Mouse (Mus musculus) forebrain, embryonic 15.5 days (tissue): Measurements from ENCODE around the gene Gm9945. TPM values are rescaled to one million over a fixed set of nuclear protein-coding genes. Genes with fewer than 3 reads are reported as not detected.

ENCODE experiments used
- ATAC-seq: fragments of 200-750 bp; cut with Nextera tagmentation; replicated peaks from 2 replicates; pipeline ENCODE4 v1.8.0; 2017; ENCODE audit warnings: mild to moderate bottlenecking, moderate TSS enrichment, moderate library complexity
- H3K27ac ChIP-seq: fragments of 300-500 bp; sonication (generic); replicated peaks from 2 replicates; pipeline ENCODE4 v1.5.1; 2015; ENCODE audit warnings: mild to moderate bottlenecking, inconsistent platforms
- H3K27me3 ChIP-seq: fragments of 300-500 bp; sonication (generic); 2 replicates; pipeline ENCODE4 v1.6.1; 2015; ENCODE audit warnings: inconsistent platforms
- H3K36me3 ChIP-seq: fragments of 300-500 bp; sonication (generic); 2 replicates; pipeline ENCODE4 v1.6.1; 2015; ENCODE audit warnings: mild to moderate bottlenecking, inconsistent platforms
- H3K4me1 ChIP-seq: fragments of 300-500 bp; sonication (generic); 2 replicates; pipeline ENCODE4 v1.6.1; 2015; ENCODE audit warnings: inconsistent platforms
- H3K4me2 ChIP-seq: fragments of 300-500 bp; sonication (generic); replicated peaks from 2 replicates; pipeline ENCODE4 v1.6.1; 2015; ENCODE audit warnings: mild to moderate bottlenecking, inconsistent platforms
- H3K4me3 ChIP-seq: fragments of 300-500 bp; sonication (generic); 2 replicates; pipeline ENCODE4 v1.5.1; 2015; ENCODE audit warnings: mild to moderate bottlenecking, inconsistent platforms
- H3K9ac ChIP-seq: fragments of 300-500 bp; sonication (generic); replicated peaks from 2 replicates; pipeline ENCODE4 v1.6.1; 2015; ENCODE audit warnings: mild to moderate bottlenecking, inconsistent platforms
- H3K9me3 ChIP-seq: fragments of 300-500 bp; sonication (generic); 2 replicates; pipeline ENCODE4 v1.6.1; 2016; ENCODE audit warnings: inconsistent platforms
- WGBS: fragments of 180-500 bp; shearing (Covaris S2); methylation state at CpG from one replicate; pipeline ENCODE4 v1.1.7; 2015; ENCODE audit warnings: mixed read lengths; 5-methylcytosine and 5-hydroxymethylcytosine counted together
- polyA plus RNA-seq: library from polyadenylated mRNA; unstranded; fragments of >200 nt; fragmentation: Nextera tagmentation; extraction: Ambion mirVana; gene quantifications from 2 replicates; pipeline ENCODE4 v1.2.1, GENCODE M21; 2015

Gm9945 gene
- polyA plus RNA-seq, 1 experiment from 2014 or later = 0.50 TPM

GRCm38 (mm10) chr11:53466231-53466971 is 13.6 kb upstream of the Gm9945 start:
- Histone ChIP-seq H3K27me3 (peaks cover 49% of the 10 kb centered on the region), H3K4me3 (peak overlapping the region; percentile 37), H3K9ac (peak overlapping the region; percentile 35), H3K9me3 (no peaks in the 10 kb centered on the region), H3K27ac (no peak overlapping the region), H3K4me1 (peaks cover 32% of the 10 kb centered on the region), H3K4me2 (peak overlapping the region; percentile 47), H3K36me3 (no peaks in the 10 kb centered on the region)
- peak; percentile 39 for ATAC-seq
- 7% methylated on average over 40 of the region's 40 CpGs for WGBS

- Histone ChIP-seq H3K4me3 (peak overlapping the region; percentile 23), H3K27me3 (peaks cover 20% of the 10 kb centered on the region), H3K4me1 (peaks cover 23% of the 10 kb centered on the region), H3K9ac (no peak overlapping the region), H3K27ac (no peak overlapping the region), H3K4me2 (peak overlapping the region; percentile 43), H3K9me3 (no peaks in the 10 kb centered on the region), H3K36me3 (no peaks in the 10 kb centered on the region)
- WGBS = 23% methylated on average over 16 of the region's 16 CpGs
- no peak for ATAC-seq
Observed at GRCm38 (mm10) chr11:53469294-53469967, 10.5 kb upstream of the Gm9945 start.

DNA sequence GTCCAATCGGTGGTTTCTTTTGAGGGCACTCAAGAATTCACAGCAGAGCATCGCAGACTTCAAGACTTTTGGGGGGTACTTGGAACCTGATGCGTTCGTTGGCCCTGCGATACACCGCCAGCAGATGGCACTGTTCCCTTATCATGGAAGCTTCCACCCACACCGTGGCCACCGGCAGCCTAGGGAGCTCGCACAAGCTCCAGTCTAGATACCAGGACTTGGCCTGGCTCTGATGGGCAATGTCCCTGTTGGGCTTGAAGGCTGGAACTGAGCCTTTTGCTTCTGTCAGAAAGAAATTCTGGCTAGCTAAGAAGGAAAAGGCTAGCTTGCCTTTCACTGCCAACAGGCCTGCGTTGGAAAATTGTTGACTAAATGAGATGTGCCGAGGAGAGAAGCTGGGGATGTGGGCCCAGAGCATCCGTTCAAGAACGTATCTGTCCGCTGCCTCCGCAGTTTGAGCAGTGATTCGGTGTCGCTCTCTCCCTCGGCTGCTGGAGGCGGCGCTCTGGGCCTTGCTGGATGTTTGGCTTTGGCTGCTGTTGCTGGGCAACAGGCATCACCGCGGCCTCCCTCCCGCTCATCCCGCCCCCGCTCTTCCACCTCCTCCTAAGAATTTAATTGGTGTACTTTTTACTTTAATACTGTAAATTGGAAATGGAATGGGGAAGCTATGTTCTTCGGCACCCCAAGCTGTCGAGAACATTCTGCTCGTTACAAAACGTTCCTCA is 9.8 kb upstream of the Gm9945 start, which contains the start of gene Gm9837:
Gene Gm9837, minus strand, starts transcription at position 512 of the 728 bp plus-strand sequence.
- under 1% methylated on average over 29 of the region's 29 CpGs for WGBS
- Histone ChIP-seq H3K27me3 (peaks cover 18% of the 10 kb centered on the region; the same call in 1 of the 2 replicates), H3K9ac (peak within 1 kb of the TSS; percentile 21; the same call in 1 of the 2 replicates), H3K27ac (peak within 1 kb of the TSS; percentile 63), H3K36me3 (no peaks in the 10 kb centered on the region), H3K4me2 (peak within 1 kb of the TSS; percentile 43), H3K9me3 (no peaks in the 10 kb centered on the region), H3K4me1 (peaks cover 30% of the 10 kb centered on the region), H3K4me3 (peak within 1 kb of the TSS; percentile 23)
- peak; percentile 89 for ATAC-seq

DNA sequence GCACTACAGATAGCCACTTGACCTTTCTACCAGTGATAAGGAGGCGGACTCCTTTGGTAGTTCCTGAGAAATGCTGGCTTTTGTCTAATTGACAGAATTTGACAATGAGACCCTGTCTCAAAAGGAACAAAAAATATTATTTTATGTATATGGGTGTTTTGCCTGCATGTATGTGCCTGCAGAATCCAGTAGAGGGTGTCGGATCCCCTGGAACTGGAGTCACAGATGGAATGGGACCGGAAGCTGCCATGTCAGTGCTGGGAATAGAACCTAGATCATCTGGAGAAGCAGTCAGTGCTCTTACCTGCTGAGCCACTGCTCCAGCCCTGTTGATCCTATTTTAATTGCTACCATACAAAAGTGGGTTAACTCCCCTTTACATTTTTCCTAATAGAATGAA is 7.3 kb upstream of the Gm9945 start:
- peaks cover 14% of the 10 kb centered on the region; the same call in 1 of the 2 replicates for H3K27me3 ChIP-seq
- ATAC-seq = no peak
- WGBS = 78% methylated on average over 3 of the region's 3 CpGs
- peaks cover 35% of the 10 kb centered on the region for H3K4me1 ChIP-seq
- no peak overlapping the region for H3K4me2 ChIP-seq
- H3K36me3 ChIP-seq = no peaks in the 10 kb centered on the region
- H3K4me3 ChIP-seq = no peak overlapping the region
- H3K9ac ChIP-seq = no peak overlapping the region
- H3K9me3 ChIP-seq = no peaks in the 10 kb centered on the region
- H3K27ac ChIP-seq = no peak overlapping the region

- Histone ChIP-seq H3K9me3 (no peaks in the 10 kb centered on the region), H3K4me1 (peaks cover 42% of the 10 kb centered on the region), H3K27me3 (peaks cover 42% of the 10 kb centered on the region), H3K27ac (peak overlapping the region; percentile 87), H3K4me2 (peak overlapping the region; percentile 40), H3K4me3 (peak overlapping the region; percentile 19), H3K36me3 (no peaks in the 10 kb centered on the region), H3K9ac (peak overlapping the region; percentile 25; the same call in 1 of the 2 replicates)
- 15% methylated on average over 8 of the region's 8 CpGs for WGBS
- 0 out of 2 replicates have a peak, but pooled peaks have one; percentile 24 for ATAC-seq
Observed at GRCm38 (mm10) chr11:53475620-53476019, 4.3 kb upstream of the Gm9945 start.

DNA sequence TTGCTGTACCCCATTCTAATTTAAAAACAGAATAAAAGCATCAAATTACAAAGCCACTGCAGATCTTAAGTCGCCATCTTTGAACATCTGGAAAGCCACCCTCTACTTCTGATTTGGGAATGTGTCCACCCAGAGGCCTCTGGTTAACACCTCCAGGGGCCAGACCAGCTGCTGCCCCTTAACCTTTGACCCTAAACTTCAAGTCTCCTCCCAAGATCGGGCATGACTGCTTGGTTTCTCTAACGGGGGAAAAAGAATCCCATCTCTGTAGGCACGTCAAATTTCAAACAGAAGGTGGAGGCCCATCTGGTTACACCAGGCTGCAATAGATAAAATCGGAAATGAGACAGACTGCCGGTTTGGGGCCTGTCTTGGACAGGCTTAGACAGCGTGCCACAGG is 2.1 kb upstream of the Gm9945 start:
- Histone ChIP-seq H3K9me3 (no peaks in the 10 kb centered on the region), H3K4me3 (no peak overlapping the region), H3K36me3 (no peaks in the 10 kb centered on the region), H3K27me3 (peaks cover 45% of the 10 kb centered on the region), H3K4me2 (no peak overlapping the region; the same call in 1 of the 2 replicates), H3K4me1 (peaks cover 38% of the 10 kb centered on the region), H3K9ac (no peak overlapping the region), H3K27ac (no peak overlapping the region)
- ATAC-seq = no peak
- 50% methylated on average over 7 of the region's 7 CpGs for WGBS

DNA sequence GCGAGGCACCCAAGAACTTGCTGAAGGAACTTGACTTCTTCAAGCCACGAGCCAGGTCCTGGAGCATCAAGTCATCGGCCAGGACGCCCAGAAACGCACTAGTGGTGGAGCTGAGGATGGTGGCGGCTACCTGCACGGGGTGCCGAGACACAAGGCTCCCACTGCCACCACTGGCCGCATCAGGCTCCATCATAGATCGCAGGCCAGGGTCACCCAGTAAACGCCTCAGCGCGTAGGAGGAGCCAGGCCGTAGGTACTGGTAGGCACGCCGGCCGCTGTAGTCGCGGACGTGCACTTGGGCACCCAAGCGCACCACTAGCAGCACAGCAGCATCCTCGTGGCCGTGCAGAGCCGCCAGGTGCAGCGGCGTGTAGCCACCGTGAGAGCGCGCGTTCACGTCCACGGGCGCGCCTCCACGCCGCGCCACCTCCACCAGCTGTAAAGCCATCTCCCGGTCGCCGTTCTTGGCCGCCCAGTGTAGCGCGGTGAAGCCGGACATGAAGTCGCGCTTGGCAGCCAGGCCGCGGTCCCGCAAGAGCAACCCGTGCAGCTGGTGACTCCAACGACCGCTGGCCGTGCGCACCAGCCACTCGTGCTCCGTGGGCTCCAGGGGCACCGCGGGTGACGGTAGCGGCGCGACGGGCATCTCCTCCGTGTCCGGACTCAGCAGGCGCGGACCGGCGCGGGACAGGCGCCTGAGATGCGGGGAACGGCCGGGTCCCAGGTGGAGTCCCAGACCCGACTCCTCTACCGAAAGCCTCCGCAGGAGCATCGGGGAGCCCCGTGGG is 1.4 kb upstream of the Gm9945 start:
- ATAC-seq = peak; percentile 41; the same call in 1 of the 2 replicates
- peaks cover 45% of the 10 kb centered on the region for H3K27me3 ChIP-seq
- 4% methylated on average over 71 of the region's 79 CpGs for WGBS

DNA sequence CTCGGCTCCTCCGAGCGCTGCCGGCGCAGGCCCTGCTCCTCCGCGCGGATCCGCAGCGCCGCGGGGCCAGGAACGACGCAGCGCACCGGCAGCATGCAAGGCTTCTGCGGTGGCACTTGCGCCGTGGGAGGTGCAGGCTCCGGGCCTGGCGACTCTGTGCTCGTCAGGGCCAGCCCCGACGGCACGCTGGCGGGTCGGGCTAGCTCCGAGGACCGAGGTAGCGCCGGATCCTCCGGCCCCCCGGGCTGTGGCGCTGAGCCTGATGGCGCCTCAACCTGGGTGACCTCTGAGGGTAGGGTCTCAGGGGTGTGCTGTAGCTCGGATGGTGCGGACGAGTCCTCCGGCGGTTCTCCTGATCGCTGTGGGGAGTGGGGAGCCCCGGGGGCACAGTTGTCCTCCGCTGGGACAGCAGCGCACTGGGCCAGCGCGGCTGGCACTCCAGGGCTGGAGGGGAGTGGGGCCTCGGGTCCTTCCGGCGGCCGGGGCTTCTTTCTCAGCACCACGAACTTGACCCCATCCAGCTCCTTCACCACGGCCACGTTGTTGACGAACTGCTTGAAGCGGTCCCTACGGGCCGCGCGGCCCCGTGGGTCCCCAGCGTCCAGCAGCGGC is 689 bp upstream of the Gm9945 start:
- Histone ChIP-seq H3K27ac (no peak overlapping the region), H3K4me1 (peaks cover 38% of the 10 kb centered on the region), H3K4me2 (peak overlapping the region; percentile 82), H3K27me3 (peaks cover 45% of the 10 kb centered on the region), H3K9me3 (no peaks in the 10 kb centered on the region), H3K36me3 (no peaks in the 10 kb centered on the region), H3K4me3 (peak overlapping the region; percentile 50), H3K9ac (peak overlapping the region; percentile 57)
- 1% methylated on average over 62 of the region's 62 CpGs for WGBS
- ATAC-seq = peak; percentile 51

More for the DNA sequence above, 1.4 kb upstream of the Gm9945 start:
- Histone ChIP-seq H3K4me1 (peaks cover 38% of the 10 kb centered on the region), H3K36me3 (no peaks in the 10 kb centered on the region), H3K4me3 (peak overlapping the region; percentile 50), H3K27ac (no peak overlapping the region), H3K4me2 (peak overlapping the region; percentile 82), H3K9me3 (no peaks in the 10 kb centered on the region), H3K9ac (peak overlapping the region; percentile 57)

GRCm38 (mm10) chr11:53481088-53481730 is 1.2 kb downstream of the Gm9945 start:
- Histone ChIP-seq H3K4me3 (no peak overlapping the region), H3K36me3 (no peaks in the 10 kb centered on the region), H3K9ac (no peak overlapping the region), H3K9me3 (no peaks in the 10 kb centered on the region), H3K27me3 (peaks cover 39% of the 10 kb centered on the region), H3K27ac (no peak overlapping the region), H3K4me1 (peaks cover 19% of the 10 kb centered on the region), H3K4me2 (no peak overlapping the region)
- no peak for ATAC-seq
- WGBS = 72% methylated on average over 4 of the region's 4 CpGs

- no peak overlapping the region for H3K27ac ChIP-seq
- H3K9me3 ChIP-seq = no peaks in the 10 kb centered on the region
- no peaks in the 10 kb centered on the region for H3K36me3 ChIP-seq
- no peak for ATAC-seq
- WGBS = 82% methylated on average over 9 of the region's 9 CpGs
- peaks cover 29% of the 10 kb centered on the region for H3K27me3 ChIP-seq
- H3K9ac ChIP-seq = no peak overlapping the region
- peaks cover 22% of the 10 kb centered on the region for H3K4me1 ChIP-seq
- H3K4me2 ChIP-seq = no peak overlapping the region
- H3K4me3 ChIP-seq = no peak overlapping the region
Observed at GRCm38 (mm10) chr11:53483159-53483891, 3.4 kb downstream of the Gm9945 start.
